Mouse (Mus musculus) CD4-positive naive resting alpha-beta T cell, adult 57 days (primary cell): ENCODE measurements around the gene A930017K11Rik. TPM values are rescaled to one million over a fixed set of nuclear protein-coding genes. Genes with fewer than 3 reads are reported as not detected.

ENCODE experiments used
- total RNA-seq: library from RNA; stranded (reverse); gene quantifications from one replicate; pipeline ENCODE4 v1.2.4, GENCODE M21; 2023

The A930017K11Rik gene
- not detected for total RNA-seq

GRCm38 (mm10) chr17:25951803-25952623 lies at the start of gene A930017K11Rik:
Gene A930017K11Rik (minus strand): TSS chr17:25952565.

GRCm38 (mm10) chr17:25985306-25986294 lies 33.2 kb upstream of the A930017K11Rik start, which contains the start of gene Capn15:
Gene Capn15 (minus strand): TSS chr17:25985796.

GRCm38 (mm10) chr17:25944366-25945163 lies 7.8 kb downstream of the A930017K11Rik start, which contains the start of the genes Pigq and Nhlrc4:
Gene Pigq (minus strand): TSS chr17:25944936.
Gene Nhlrc4 (minus strand): TSS chr17:25944961.

GRCm38 (mm10) chr17:25919144-25919785 lies 33.1 kb downstream of the A930017K11Rik start, which contains the start of gene Rab40c:
Gene Rab40c (minus strand): TSS chr17:25919727.

Other genes with a start within 250 kb of the A930017K11Rik start
- gene Gng13, start 235.4 kb downstream of the A930017K11Rik start, total RNA-seq, result not detected
- gene Chtf18, start 225.1 kb downstream of the A930017K11Rik start, total RNA-seq, result 7.2 TPM
- gene Rpusd1, start 224.9 kb downstream of the A930017K11Rik start, total RNA-seq, result 5.6 TPM
- not detected for gene Mslnl, start 216.5 kb downstream of the A930017K11Rik start, total RNA-seq
- 2.0 TPM for gene Msln, start 198.2 kb downstream of the A930017K11Rik start, total RNA-seq
- gene Narfl, start 178.8 kb downstream of the A930017K11Rik start, total RNA-seq, result 18.2 TPM
- gene Haghl, start 166.9 kb downstream of the A930017K11Rik start, total RNA-seq, result 28.0 TPM
- not detected for gene Ccdc78, start 166.0 kb downstream of the A930017K11Rik start, total RNA-seq
- gene Fam173a, start 159.7 kb downstream of the A930017K11Rik start, total RNA-seq, result 56.0 TPM
- gene AC134908.4, start 156.9 kb downstream of the A930017K11Rik start, total RNA-seq, result not detected
- 22.5 TPM for gene Metrn, start 155.4 kb downstream of the A930017K11Rik start, total RNA-seq
- not detected for gene Fbxl16, start 143.5 kb downstream of the A930017K11Rik start, total RNA-seq
- gene Wdr24, start 128.9 kb downstream of the A930017K11Rik start, total RNA-seq, result 19.9 TPM
- gene Jmjd8, start 123.7 kb downstream of the A930017K11Rik start, total RNA-seq, result 32.6 TPM
- gene Stub1, start 119.2 kb downstream of the A930017K11Rik start, total RNA-seq, result 74.2 TPM
- gene Rhbdl1, start 115.3 kb downstream of the A930017K11Rik start, total RNA-seq, result 11.7 TPM
- gene Gm20683, start 110.8 kb downstream of the A930017K11Rik start, total RNA-seq, result 11.6 TPM
- gene Rhot2, start 107.7 kb downstream of the A930017K11Rik start, total RNA-seq, result 77.4 TPM
- gene Wdr90, start 91.1 kb downstream of the A930017K11Rik start, total RNA-seq, result 28.6 TPM
- 3.6 TPM for gene Mcrip2, start 83.8 kb downstream of the A930017K11Rik start, total RNA-seq
- 29.1 TPM for gene Mettl26, start 77.5 kb downstream of the A930017K11Rik start, total RNA-seq
- gene Wfikkn1, start 71.7 kb downstream of the A930017K11Rik start, total RNA-seq, result 9.4 TPM
- 22.2 TPM for gene Rab40c, start 32.8 kb downstream of the A930017K11Rik start, total RNA-seq
- 56.0 TPM for gene Pigq, start 7.6 kb downstream of the A930017K11Rik start, total RNA-seq
- gene Nhlrc4, start 7.6 kb downstream of the A930017K11Rik start, total RNA-seq, result not detected
- 40.8 TPM for gene Capn15, start 33.2 kb upstream of the A930017K11Rik start, total RNA-seq
- gene Rab11fip3, start 117.0 kb upstream of the A930017K11Rik start, total RNA-seq, result 22.1 TPM
- 5.7 TPM for gene Decr2, start 137.8 kb upstream of the A930017K11Rik start, total RNA-seq
- 5.0 TPM for gene Nme4, start 143.0 kb upstream of the A930017K11Rik start, total RNA-seq
- 23.6 TPM for gene Tmem8, start 160.7 kb upstream of the A930017K11Rik start, total RNA-seq
- gene Mrpl28, start 170.9 kb upstream of the A930017K11Rik start, total RNA-seq, result 41.8 TPM
- gene Axin1, start 186.1 kb upstream of the A930017K11Rik start, total RNA-seq, result 115 TPM
- not detected for gene Pdia2, start 246.5 kb upstream of the A930017K11Rik start, total RNA-seq